Mouse (Mus musculus): ENCODE measurements around the gene Fbxw10. TPM values are rescaled to one million over a fixed set of nuclear protein-coding genes. Genes with fewer than 3 reads are reported as not detected.

The Fbxw10 gene
- total RNA-seq, 2 experiments from 2014 or later, result 1.1 to 1.4 TPM

DNA sequence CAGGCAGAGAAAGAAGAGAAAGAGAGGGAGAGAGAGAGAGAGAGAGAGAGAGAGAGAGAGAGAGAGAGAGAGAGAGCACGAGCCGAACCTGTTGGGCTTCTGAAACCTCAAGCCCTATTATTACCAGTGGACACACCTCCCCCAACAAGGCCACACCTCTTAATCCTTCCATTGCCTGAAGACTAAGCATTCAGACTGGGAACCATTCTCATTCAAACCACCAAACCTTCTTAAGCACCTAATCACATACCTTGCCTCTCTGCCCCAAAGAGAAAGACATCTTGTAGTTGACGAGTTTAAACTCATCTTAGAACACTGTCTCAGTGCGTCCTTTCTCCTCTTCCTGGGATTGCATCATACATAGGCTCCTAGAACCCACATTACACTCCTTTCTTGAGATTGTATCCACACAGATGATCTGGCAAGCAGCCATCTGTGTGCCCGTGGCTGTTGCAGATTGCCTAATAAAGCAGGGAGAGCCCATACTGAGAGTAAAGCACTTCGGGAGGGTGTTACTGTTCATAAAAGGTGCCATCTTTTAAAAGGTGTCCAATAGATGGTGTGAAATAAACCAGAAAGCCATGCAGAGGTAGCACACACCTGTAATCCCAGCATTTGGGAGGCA, 57.1 kb downstream of the Fbxw10 start:
- DNase-seq (ENCODE audit: low spot score in 2 of 2), result no peak

DNA sequence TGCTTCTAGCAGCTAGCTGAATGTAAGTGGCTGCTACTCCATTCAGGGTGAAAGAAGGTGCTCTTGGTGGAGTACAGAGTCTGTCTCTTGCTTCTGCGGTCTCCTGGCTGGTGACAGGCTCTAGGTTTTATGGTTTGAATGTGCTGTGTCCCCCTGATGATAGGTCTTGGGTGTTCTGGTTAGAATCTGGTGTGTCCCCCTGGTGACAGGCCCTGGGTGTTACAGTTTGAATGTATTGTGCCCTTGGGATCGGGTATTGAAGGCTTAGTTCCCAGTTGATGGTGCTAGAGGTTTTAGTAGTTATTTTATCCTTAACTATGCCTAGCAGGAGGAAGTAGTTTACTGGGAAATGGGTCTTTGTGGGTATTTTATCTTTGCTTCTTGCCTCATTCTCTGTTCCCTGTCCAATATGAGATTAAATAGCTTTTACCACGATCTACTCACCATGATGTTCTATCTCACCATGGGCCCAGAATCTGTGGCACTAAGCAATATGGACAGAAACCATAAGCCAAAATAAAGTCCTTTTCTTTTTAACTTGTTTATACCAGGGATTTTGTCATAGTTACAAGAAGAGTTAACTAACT, 62.9 kb downstream of the Fbxw10 start:
- no peak for DNase-seq (ENCODE audit: low spot score in 2 of 2)

DNA sequence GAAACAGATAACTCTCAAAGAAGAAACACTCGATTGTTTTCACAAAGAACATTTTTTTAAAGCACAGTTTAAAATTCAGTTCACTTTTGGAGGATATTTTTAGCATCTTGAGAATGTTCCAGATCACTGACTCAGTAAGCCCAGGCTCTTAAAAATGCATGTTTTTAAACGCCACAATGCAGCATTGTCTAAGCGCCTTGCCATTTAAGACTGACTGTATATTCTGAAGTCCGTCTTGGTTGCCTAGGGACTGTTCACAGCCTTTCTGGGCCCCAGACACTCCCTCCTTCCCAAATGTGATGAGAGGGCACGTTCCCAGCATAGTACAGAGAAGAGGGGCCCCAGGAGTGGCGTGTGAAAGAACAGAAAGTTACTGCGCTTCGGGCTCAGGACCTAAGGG, 64.5 kb downstream of the Fbxw10 start:
- DNase-seq (ENCODE audit: low spot score in 2 of 2), result peak in 1 of 2 experiments; percentile 31

DNA sequence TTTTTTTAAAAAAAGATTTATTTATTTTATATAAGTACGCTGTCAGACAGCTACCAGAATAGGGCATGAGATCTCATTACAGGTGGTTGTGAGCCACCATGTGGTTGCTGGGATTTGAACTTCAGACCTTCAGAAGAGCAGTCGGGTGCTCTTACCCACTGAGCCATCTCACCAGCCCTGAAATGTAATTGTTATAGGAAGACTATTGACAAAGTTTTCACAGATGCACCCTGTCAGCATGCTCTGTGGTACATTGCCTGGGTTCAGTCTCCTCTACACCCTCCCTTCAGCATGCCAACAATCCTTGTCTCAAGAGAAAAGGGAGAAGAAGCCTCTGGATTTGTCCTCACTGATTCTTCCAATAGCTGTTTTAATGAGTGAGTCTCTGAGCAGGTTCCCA, 66.3 kb downstream of the Fbxw10 start:
- DNase-seq (ENCODE audit: low spot score in 2 of 2), result no peak

DNA sequence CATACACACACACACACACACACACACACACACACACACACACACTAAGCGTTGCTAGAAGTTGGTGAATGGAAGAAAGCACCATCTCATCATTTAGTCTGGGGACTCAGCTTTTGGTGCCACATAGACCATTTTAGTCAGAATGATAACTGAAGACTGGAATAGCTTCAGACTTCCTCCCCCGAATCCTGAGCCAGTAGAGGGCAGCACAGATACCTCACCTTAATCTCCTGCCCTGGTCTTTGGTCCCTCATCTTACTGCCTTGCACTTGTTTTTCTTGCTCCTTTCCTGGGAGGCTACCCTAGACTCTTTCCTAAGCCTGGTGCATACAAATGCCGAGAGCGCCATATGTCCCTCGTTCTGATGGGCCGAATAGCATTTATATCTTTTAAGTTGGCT, 67.7 kb downstream of the Fbxw10 start:
- peak in 1 of 2 experiments; percentile 36 for DNase-seq (ENCODE audit: low spot score in 2 of 2)

DNA sequence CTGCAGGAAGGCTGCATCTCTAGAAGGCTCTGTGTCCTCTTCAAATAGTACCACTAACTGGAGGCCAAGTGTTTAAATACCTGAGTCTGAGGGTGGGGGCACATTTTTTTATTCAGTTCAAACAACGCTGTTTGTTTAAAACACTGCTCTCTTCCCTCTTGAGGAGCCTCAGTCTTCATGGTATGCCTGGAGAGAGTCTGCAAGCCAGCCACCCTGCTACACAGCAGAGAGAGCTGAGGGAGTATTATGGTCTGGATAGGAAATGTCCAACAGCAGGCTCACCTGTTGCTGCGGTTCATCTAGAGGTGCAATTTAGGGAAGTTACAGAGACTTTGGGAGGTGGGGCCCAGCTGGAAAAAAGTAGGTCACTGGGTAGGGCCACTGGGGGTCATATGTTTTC, 68.6 kb downstream of the Fbxw10 start:
- no peak for DNase-seq (ENCODE audit: low spot score in 2 of 2)

DNA sequence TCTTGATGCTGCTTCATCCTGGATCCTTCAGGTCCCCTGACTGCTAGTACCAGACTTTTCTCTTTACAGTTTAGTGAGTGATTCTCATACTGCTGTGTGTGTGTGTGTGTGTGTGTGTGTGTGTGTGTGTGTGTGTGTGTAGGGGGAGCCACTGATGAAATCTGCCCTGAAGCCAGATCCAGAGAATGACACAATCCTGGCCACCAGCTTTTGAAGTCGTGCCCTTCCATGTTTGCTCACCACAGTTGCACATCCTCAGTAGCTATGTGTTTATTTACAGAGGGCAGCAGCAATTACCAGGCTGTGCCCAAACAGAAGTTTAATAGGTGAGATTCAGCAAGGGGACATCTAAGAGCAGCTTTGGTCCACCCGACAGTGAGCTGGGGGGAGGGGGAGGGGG, 69.9 kb downstream of the Fbxw10 start:
- no peak for DNase-seq (ENCODE audit: low spot score in 2 of 2)

DNA sequence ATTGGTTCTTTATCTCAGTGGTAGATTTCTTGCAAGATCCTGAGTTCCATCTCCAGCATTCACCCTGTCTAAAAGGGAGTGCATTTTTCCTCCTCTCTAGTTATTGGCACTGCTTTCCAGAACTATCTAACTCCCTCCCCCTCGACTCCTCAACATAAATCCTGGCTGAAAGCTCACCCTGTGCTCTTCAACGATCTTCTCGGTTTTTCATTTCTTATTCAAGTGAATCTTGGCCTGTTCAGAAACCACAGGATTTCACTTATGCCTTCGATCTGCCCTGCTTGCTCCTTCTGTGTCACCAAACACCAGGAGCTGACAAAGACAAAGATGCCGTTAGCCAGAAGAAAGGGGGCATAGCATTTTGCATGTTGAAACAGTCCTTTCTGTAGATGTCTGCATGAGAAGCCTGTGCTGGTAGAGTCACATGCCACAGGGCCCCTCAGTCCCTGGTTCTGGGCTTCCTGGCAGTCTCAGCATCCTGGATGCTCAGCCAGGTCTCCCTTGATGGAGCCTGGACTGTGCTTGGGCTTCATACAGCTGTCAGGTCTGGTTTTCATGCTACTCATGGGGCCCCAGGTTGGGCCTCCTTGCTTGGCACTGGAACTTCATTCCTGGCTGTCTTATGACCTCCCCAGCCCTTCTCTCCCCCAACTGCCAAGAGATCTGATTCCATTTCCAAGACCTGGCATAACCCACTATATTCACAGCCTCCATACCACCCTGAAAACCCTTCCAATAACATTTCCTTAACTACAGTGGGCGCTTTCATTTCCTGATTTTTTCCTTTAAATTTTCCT, 73.3 kb downstream of the Fbxw10 start:
- no peak for DNase-seq (ENCODE audit: low spot score in 2 of 2)

DNA sequence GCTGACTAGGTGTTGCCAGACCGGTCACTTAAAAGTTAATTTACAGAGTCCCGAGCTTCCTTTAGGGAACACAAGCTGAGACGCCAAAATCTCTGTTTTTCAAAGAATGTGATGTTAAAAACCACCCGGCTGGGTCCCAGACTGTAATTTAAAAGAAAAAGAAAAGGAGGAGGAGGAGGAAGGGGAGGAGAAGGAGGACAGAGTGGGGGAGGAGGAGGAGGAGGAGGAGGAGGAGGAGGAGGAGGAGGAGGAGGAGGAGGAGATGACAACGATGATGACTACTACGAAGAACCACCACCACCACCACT, 73.8 kb downstream of the Fbxw10 start:
- DNase-seq (ENCODE audit: low spot score in 2 of 2), result no peak

DNA sequence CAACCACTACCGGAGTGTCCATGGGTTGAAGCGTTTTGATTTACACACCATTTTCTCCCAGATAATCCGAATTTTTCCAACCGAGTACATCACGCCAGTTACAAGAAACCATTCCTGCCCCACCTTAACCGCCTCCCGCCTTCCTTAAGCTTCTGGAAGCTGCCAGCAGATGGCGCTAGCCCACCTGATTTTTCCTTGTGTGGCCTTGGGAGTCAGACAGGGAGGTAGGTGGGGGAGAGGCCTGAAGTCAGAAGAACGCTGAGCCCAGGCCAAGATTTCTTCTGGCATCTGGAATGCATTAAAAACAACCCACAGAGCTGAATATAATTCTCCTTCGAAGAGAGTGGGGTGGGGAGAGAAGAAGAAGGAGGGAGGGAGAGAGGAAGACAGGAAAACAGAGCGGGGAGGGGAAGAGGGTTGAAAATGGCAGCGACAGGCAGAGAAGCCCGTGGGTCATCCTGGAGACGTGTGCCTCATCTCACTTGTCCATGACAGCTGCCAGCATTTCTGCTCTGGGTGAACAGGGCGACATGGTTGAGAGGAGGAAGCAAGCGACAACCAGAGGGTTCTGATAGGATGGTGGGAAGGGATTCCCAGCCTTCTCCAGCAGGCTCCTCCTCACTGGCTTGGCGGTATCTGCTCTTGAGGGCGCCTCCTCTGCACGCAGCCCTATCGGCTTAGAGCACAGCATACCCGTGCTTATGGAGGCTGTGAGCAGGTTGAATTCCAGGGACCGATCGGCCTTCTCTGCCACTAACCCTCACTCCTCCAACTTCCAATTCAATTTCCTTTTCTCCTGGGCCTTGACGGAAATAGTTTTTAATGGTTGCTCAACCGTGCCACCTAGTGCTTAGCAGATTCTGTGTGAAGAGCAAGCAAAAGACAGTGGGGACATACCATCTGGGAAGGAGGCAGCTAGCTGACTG, 74.4 kb downstream of the Fbxw10 start:
- peak; percentile 87 to 94 for DNase-seq (ENCODE audit: low spot score in 2 of 2)

DNA sequence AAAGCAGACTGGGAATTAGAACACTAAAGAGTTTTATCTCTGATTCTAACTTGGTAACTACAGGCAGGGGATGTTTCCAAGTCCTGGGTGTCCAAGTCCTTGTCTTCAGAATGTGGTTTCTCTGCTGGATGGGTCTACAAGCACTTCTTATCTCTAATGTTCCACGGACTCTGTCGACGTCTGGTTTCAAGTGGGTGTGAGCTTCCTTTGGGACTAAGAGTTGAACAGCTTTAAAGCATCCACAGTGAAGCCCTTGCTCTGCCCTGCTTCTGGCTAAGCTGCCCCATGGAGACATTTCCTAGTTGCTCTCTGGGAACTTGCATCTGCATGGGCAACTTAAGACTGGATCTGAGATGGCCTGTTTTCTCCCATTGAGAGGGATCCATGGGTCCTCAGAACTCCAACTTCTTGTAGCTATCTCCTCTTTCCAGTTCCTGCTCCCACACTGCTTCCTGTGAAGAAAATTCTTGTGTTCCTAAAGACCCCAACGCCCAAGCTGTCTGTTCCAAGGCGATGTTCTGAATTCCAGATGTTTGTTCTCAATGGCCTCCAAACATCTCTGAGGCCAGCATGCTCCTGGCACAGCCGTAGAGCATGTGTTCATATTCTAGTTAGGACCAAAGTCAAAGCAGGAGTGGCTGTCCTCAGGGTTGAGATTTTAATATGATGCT, 77.4 kb downstream of the Fbxw10 start:
- DNase-seq (ENCODE audit: low spot score in 2 of 2), result no peak

Other genes with a start within 250 kb of the Fbxw10 start
- 1 to 10 TPM; 8.5 to 8.7 TPM for gene Lrrc75a, start 198.5 kb upstream of the Fbxw10 start, total RNA-seq (2021)
- 10 to 100 TPM; 14.2 to 15.9 TPM for gene Mmgt2, start 198.4 kb upstream of the Fbxw10 start, total RNA-seq (2021)
- gene Zfp287, start 115.2 kb upstream of the Fbxw10 start, total RNA-seq (2021), result 10 to 100 TPM; 15.1 to 16.0 TPM
- gene Gm10428, start 94.0 kb upstream of the Fbxw10 start, total RNA-seq (2021), result not detected
- gene Zfp286, start 57.6 kb upstream of the Fbxw10 start, total RNA-seq (2021), result 10 to 100 TPM; 19.4 to 19.7 TPM
- gene Trim16, start 26.8 kb upstream of the Fbxw10 start, total RNA-seq (2021), result 1 to 10 TPM; 1.4 TPM
- 10 to 100 TPM; 35.9 to 37.4 TPM for gene Tvp23b, start 32.4 kb downstream of the Fbxw10 start, total RNA-seq (2021)
- gene Cdrt4, start 104.1 kb downstream of the Fbxw10 start, total RNA-seq (2021), result not detected
- gene Tekt3, start 214.6 kb downstream of the Fbxw10 start, total RNA-seq (2021), result not detected

Measured in layer of hippocampus, adult 18-20 months (tissue).